Mouse (Mus musculus) heart, postnatal 25 days (tissue): ENCODE measurements around the gene Thada. TPM values are rescaled to one million over a fixed set of nuclear protein-coding genes. Genes with fewer than 3 reads are reported as not detected.

ENCODE experiments used
- DNase-seq: peaks from one replicate; pipeline ENCODE4 v3.0.0; 2022; ENCODE audit warnings: low spot score
- intact Hi-C: fragments of 180-260 bp; cut with DNase I; formaldehyde crosslinking; loops from one replicate; pipeline ENCODE4 v1.15.1; 2025
- total RNA-seq, 2 experiments: library from RNA; stranded (reverse); gene quantifications; 2 replicates each; pipeline ENCODE4 v1.2.3; 2021

The Thada gene
- total RNA-seq, 2 experiments from 2014 or later: 7.9 to 8.1 TPM

DNA sequence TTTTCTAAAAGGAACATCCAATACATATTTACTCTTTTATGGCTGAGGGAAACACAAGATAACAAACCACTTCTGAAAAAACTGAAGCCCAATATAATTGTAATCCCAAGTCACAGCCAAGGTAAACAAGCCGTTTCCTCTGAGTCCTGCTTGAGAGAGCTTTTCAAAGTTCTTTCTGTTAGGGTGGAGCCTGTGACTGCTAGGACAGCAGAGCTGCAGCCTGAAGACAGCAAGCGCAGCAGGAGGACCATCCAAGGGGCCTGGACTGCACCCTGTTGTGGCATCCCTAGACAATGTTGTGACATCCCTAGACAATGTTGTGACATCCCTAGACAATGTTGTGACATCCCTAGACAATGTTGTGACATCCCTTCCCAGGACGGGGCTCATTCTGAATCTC, 197.6 kb downstream of the Thada start:
- intact Hi-C loops: no loop called here

DNA sequence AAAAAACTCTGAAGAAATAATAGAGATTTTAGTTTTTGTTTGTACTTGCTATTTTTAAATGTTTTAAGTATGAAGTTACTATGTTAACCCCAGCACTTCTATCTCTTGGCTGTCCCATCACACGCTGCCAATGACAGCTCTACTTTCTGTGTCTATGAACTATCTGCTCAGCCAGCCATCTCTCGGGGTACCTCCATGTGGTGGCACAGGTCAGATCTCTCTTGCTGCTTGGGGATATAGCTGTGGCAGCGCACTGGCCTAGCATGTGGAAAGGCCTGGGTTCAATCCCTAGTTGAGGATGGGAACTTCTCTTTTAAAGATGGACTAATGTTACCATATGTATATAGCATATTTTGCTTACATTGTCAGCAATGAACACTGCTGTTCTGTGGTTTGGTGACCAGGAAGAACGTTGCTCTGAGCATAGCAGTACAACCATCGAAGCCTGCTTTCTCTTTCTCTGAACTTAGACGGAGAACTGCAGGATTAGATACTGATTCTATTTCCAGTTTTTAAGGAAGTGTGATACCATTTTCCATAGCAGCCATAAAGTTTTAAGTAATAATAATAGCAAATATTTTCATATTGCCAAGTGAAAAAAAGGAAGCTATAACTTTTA, 198.4 kb downstream of the Thada start:
- intact Hi-C loops: no loop called here
- no peak for DNase-seq

More for the DNA sequence above, 197.6 kb downstream of the Thada start:
- peak; percentile 31 for DNase-seq

DNA sequence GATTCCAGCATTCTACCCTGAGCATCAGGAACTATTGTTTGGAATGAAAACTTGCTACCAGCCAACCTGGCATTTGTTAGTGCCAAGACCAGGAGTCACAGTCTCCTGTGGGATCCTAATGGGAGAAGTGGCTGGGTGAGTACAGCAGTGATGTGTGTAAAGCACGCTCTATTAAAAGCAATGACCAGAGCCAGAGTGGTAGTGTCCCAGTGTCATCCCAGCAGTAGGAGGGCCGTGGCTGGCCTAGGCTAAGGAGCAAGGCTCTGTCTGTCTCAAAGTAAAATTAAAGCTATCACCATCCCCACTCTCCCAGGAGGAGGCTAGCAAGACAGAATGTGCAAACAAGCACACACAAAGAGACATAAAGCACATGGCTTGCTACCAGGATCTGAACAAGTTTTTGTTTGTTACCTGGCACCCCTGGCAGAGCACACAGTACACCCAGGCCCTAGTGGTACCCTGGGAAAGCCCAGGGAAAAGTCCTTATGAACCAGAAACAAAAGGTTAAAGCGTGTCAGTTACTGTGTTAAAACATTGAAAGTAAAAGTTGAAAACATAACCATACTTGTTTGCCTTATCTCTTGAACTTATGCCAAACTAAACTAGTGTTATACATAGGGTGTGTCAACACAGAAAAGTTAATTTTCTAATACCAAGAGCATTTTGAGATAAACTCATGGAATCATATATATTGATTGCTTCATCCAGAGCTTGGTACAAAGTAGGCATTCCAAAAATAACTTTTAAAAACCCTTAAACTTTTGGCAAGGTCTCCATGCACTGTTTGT, 199.7 kb downstream of the Thada start:
- DNase-seq: no peak
- intact Hi-C loops: no loop called here

DNA sequence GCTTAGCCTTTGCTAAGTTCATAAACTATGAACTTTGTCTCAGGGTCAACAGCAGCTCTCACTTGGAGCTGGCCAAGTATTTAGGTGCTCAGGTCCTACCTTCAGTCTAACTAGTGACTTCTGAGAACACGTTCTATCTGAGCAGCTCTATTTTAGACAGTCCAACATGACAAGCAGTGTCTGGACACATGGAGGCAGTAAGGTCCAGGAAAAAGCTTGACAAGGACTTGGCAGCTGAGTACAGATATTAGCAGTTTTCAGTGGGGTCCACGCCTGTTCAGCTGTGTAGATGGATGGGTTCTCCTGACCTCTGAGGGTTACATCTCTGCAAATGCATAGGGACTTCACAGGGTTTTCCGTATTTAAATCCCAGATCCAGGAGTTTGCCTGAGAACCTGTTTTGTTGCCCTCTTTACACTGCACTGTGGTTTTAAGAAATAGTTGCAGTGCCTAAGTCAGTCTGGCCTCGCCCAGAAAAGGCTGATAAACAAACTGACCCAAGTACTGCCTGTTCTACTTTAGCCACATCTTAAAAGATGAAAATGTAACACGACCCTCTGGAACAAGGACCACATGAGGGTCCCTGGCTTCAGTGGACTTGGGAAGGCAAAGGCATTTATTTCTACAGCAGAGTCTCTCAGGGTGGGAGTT, 200.4 kb downstream of the Thada start:
- no peak for DNase-seq
- intact Hi-C loops: no loop called here

DNA sequence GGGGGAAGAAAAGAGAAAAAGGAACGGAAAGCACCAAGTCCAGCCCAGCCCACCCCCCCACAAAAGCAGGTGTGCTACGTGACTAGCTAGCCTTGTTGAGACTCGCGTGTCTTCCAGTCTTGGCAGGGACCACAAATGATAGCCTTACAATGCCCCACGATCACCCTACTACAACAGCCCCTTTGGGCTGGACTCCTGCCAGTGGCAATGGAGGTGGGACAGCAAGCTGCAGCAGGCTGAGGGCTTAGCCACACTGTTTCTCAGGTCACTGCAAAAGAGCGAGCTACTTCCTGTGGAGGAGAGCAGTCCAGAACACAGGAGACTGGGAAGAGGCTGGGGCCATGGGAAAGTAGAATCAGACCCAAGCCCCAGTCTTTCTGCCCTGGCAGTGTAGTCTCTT, 201.7 kb downstream of the Thada start:
- no peak for DNase-seq
- intact Hi-C loops: loop anchor here (5.0 kb wide), 1 partner anchor 118 kb away; no protein-coding TSS in a partner anchor

DNA sequence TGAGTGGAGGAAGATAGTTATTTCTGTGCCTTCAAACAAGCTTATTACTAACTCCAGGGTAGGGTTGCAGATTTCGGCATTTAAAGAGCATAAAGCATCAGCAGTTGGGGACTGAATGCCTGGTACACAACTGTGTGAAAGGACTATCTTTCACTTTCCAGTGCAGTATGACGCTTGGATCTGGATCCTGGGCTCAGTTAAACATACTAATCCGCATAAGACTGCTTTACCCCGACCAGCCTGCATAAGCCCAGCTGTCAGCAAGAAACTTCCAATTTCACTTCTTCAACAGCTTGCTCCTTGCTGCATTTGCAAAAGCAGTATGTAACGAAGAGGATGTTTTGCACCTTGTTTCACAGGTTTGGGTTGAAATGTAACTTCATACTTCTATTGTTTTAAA, 202.4 kb downstream of the Thada start:
- DNase-seq: no peak
- intact Hi-C loops: loop anchor here (5.0 kb wide), 1 partner anchor 119 kb away; no protein-coding TSS in a partner anchor

DNA sequence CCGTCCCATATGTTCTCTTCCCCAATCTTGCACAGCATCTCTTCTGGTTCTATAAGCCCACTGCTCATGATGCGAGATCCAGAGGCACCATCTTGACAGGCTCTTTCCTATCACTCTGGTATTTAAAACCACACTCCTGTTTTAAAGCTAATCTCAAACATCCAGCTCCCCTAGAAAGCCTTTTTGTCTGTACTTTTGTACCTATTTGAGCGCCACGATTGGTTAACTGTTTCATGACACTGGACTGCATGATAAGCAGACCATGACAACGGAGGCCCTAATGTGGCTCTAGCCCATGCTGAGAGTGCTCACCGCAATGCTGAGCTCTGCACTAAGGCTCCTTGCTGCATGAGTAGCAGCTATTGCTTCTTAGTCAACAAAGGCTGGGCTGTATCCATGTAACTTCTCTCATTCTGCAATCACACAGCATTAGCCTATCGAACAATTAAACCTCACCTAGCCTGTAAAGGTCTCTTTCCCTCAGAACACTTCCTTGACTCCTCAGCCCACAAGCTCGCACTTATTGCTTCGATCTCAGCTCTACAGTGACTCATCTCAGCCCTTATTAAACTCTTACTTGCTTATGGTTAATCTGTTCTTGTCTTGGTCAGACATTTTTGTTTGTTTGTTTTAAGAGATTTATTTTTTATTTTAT, 203.6 kb downstream of the Thada start:
- intact Hi-C loops: loop anchor here (5.0 kb wide), 1 partner anchor 120 kb away; no protein-coding TSS in a partner anchor
- no peak for DNase-seq

DNA sequence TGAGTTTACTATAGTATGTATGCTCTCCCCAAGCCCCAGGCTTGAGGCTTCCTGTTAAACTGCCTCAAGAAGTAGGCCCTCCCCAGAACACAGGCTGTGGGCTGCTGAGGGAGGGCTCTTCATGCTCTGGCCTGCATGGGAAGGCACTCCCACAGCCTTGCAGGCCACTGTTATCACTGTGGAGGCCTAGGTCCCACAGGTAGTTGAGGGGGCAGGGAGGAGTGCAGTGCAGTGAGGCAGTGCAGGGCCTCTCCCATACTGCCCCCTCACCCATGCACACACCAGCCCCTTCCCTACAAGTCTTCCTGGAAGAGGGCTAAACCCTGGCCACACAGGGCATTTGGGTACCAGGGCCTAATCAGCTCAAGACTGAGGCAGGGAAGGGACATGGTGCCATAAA, 205.0 kb downstream of the Thada start:
- DNase-seq: no peak
- intact Hi-C loops: loop anchor here (5.0 kb wide), 1 partner anchor 121 kb away; no protein-coding TSS in a partner anchor

DNA sequence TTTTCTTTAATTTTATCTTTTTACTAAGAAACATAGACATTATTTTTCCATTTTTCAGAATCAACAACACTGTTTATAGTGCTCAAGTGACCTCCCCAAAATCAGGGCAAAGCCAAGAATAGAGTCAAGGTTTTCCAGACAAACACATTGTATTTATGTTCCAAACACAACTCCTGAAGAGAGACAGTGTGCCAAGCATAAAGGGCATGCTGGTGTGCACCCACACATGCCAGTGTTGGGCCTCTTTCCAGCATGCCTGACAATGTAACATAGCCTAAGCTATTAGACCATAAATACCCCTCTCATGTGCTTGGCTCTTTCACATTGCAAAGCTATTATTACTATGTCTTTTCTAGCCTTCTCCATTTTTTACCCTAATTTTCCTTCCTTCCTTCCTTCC, 205.8 kb downstream of the Thada start:
- intact Hi-C loops: loop anchor here (5.0 kb wide), 1 partner anchor 122 kb away; no protein-coding TSS in a partner anchor

DNA sequence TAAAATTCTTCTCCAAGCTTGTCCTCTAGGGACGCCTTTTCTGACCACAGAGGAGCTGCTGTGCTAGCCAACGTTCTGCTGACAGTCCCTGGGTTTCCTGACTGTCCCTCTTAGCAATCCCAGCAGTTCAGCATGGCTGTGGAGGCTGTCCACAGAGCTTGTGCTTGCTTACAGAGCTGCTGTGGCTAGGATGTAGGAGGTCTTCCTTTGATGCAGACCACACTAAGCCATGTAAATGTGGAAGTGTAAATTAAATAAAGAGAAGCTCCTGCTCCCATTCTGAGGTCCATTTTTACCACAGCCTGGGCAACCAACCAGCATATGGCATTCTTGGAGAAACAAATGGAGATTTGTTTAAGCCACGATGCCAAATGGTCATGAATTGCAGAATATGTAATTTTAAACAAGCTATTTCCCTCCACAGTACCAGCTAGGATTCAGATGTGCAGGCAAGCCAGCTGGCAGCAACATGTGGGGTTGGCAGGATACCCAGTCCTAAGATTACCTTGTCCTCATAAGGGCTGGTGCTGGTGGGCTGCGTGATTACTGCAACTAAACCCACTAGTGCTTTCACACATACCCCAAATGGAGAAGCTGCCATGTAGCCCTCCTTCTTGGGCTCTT, 207.3 kb downstream of the Thada start:
- intact Hi-C loops: no loop called here
- DNase-seq: peak; percentile 15

More for the DNA sequence above, 205.8 kb downstream of the Thada start:
- DNase-seq: no peak

DNA sequence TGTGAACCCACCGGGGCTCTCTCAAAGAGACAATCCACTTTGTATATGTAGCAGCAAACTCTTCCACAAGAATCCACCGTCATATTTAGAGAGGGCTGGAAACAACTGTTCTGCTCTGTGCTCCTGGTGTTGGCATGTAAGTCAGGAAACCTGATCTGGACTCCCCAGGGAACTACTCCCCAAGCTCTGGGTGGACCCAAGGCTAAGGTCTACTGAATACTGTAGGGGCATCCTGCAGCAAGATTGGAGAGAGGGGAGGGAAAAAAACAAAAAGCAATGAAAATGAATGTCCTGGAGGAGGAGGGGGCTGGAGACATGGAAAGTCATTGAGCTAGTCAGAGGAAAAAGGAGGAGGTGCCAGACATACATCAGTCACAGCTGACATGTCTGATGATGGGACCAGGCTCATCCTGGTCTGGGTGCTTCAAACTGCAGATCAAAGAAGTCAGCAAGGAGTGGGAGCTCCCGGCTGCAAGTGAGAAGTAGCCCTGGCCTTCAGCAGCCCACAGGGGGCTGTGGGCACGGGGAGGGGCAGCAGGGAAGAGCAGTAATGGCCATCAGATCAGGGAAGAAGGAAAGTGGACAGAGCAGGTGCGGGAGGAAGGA, 208.0 kb downstream of the Thada start:
- intact Hi-C loops: no loop called here
- no peak for DNase-seq

DNA sequence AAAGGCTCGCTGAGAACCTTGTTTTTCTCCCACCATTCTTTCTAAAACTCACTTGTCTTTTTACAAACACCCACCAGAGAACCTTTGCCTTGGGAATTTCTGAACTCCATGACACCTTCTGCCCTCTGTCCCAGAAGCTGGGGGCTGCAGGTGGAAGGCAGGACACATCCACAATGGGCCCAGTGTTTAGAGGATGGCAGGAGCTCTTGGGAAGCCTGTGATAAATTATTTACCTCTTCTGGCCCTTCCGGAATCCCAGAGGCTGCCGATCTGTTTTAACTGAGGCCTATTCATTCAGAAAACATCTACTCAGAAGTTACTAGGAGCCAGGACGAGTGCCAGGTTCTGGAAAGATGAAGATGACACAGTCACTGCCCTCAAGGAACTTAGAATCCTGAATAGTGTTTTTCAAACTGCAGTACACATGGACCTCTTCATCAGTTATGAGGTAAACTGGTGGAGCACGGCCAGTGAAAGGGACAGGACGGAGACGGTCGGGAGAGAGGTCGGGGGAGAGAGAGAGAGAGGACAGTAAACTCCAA, 209.7 kb downstream of the Thada start:
- intact Hi-C loops: no loop called here
- no peak for DNase-seq

DNA sequence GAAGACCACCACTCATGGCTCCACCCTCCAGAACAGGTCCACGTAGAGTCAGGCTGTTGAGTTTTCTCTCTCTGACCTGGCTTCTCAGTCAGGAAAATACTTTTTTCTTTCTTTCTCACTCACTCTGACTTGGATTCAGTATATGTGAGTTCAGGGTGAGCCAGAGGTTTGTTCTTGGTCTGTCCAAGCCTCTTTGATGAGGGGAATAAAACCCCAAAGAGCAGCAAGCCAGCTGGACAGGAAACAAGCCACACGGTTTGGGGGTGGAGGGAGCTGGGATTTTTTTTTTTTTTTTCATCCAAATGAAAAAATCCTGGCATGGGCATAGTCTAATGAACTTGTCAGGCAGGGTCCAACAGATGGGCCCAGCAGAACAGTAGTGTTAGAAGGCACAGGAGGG, 210.2 kb downstream of the Thada start:
- intact Hi-C loops: no loop called here
- peak; percentile 16 for DNase-seq

DNA sequence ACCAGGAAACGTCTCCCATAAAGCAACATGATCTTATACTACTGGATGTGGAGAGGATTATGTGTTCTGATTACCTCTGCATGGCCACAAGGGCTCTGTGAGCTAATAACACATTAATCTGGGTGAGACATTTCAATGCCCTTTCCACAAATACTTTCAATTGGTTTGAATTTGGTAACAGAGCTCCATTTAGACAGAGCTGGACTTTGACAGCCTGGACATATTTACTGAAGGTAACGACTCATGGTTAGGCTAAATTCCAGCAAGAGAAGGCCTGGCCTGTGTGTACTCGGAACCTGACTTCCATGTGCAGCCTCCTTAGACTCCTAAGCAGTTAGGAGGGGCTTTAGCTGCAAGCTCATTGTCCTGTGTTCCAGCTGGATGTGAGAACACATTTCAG, 214.6 kb downstream of the Thada start:
- no peak for DNase-seq
- intact Hi-C loops: no loop called here

DNA sequence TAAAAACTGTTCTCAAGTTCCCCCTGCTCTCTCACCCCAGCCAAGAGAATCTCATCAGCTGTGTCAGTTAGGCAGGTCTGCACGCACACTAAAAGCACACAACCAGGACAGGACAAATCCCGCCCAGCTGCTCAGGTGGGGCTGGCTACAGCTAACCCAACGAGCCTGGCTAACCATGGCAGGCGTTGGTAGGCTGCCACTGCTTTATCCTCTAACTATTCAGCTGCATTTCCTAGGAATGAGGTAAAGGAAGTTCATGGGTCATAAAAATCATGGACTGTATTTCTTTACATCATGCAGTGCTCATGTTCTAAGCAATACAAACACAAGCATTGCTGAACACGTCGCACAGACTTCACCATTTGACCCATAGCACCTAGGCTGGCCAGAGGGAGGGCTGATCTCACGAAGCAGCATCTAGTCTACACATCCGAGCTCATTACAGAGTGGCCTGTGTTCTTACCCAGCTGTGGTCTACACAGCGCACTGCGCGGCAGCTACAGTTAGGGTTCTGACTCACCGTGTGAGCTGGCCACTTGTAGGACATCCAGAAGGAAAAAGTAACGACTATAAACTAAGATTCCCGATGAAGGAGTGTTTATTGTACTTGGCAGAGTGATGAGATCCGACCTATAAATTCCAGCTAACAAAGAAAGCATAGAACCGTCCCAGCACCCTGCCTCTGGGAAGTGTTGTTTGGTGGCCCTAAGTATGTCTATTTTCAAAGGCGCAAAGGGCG, 221.7 kb downstream of the Thada start:
- DNase-seq: no peak
- intact Hi-C loops: no loop called here

DNA sequence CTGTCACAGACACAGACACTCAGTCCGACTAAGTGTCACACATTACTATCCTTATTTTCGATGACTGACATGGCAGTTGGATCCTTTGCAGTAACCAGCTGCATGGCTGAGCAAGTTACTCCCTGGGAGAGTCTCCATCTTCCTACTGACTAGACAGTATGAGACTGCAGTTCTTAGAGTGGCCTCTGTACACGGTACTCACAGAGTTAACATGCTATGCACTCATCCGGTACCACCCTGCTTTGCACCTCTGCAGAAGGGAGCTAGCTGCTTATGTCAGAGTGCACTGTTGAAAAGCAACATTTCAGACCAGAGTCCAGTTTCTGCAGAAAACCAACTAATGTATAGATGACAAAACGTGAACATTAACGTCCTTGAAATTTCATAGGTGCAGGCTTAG, 222.2 kb downstream of the Thada start:
- no peak for DNase-seq
- intact Hi-C loops: no loop called here

DNA sequence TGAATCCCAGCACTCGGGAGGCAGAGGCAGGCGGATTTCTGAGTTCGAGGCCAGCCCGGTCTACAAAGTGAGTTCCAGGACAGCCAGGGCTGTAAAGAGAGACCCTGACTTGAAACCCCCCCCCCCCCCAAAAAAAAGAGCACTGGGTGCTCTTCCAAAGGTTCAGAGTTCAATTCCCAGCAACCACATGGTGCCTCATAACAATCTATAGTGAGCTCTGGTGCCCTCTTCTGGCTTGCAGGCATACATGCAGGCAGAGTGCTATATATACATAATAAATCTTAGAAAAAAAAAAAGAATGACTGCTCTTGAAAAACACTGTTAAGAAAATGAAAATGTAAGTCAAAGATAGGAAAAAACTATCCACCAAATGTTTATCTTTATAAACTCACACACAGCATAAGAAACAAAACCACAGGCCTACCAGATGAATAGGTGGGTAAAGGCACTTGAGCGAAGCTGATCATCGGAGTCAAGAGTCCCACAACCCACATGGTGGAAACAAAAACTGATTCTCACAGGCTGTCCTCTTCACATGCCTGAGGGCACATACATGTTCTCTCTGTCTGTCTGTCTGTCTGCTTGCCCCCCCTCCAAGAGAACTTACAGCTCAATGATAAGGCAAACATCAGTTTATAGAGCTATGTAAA, 224.6 kb downstream of the Thada start:
- DNase-seq: no peak
- intact Hi-C loops: no loop called here

DNA sequence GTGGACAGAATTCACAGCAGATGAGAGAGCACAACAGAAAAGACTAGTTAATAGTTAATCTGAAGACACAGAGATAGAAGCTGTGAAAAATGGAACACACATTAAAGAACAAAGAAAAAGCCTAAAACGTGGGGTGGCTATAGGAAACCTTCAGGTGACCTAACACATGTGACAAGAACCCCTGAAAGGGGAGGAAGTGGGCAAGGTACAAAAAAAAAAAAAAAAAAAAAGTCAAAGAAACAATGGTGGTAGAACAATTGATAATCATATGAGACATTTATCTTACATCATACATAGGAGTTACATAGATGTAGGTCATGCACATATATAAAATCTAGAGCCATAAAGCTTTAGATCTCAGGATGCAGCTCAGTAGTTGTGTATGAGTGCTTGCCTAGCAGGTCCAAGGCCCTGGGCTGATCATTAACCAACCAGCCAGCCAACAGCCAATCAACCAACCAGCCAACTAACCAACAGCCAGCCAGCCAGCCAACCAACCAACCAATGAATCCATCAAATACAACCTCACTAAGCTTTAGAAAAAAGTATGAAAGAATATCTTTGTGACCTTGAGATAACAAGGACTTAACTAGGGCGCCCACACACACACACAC, 226.2 kb downstream of the Thada start:
- intact Hi-C loops: no loop called here
- no peak for DNase-seq
